Mouse (Mus musculus) heart, embryonic 12.5 days (tissue): ENCODE measurements around the gene Btbd9. TPM values are rescaled to one million over a fixed set of nuclear protein-coding genes. Genes with fewer than 3 reads are reported as not detected.

Experiments used
- ATAC-seq: fragments of 200-750 bp; cut with Nextera tagmentation; 2 replicates; pipeline ENCODE4 v1.8.0; 2017; ENCODE audit warnings: moderate TSS enrichment, moderate library complexity; ENCODE audit not compliant: insufficient number of reproducible peaks, low FRiP score
- H3K27ac ChIP-seq: fragments of 300-500 bp; sonication (generic); 2 replicates; pipeline ENCODE4 v1.5.1; 2016; ENCODE audit warnings: mild to moderate bottlenecking, moderate library complexity; ENCODE audit not compliant: poor library complexity, severe bottlenecking
- H3K27me3 ChIP-seq: fragments of 300-500 bp; sonication (generic); replicated peaks from 2 replicates; pipeline ENCODE4 v1.6.1; 2016; ENCODE audit warnings: mild to moderate bottlenecking, moderate library complexity
- H3K36me3 ChIP-seq: fragments of 300-500 bp; sonication (generic); 2 replicates; pipeline ENCODE4 v1.6.1; 2016; ENCODE audit warnings: mild to moderate bottlenecking, moderate library complexity
- H3K4me1 ChIP-seq: fragments of 300-500 bp; sonication (generic); replicated peaks from 2 replicates; pipeline ENCODE4 v1.6.1; 2016; ENCODE audit warnings: mild to moderate bottlenecking
- H3K4me2 ChIP-seq: fragments of 300-500 bp; sonication (generic); 2 replicates; pipeline ENCODE4 v1.6.1; 2016; ENCODE audit warnings: mild to moderate bottlenecking, moderate library complexity
- H3K4me3 ChIP-seq: fragments of 300-500 bp; sonication (generic); 2 replicates; pipeline ENCODE4 v1.5.1; 2016; ENCODE audit warnings: mild to moderate bottlenecking
- H3K9ac ChIP-seq: fragments of 300-500 bp; sonication (generic); 2 replicates; pipeline ENCODE4 v1.6.1; 2016; ENCODE audit warnings: mild to moderate bottlenecking, moderate library complexity
- H3K9me3 ChIP-seq: fragments of 300-500 bp; sonication (generic); replicated peaks from 2 replicates; pipeline ENCODE4 v1.6.1; 2016; ENCODE audit warnings: mild to moderate bottlenecking, moderate library complexity
- WGBS: fragments of 180-500 bp; shearing (Covaris S2); methylation state at CpG from one replicate; pipeline ENCODE4 v1.1.7; 2016; 5-methylcytosine and 5-hydroxymethylcytosine counted together
- polyA plus RNA-seq: library from polyadenylated mRNA; unstranded; fragments of >200 nt; fragmentation: Nextera tagmentation; extraction: Ambion mirVana; gene quantifications from 2 replicates; pipeline ENCODE4 v1.2.1, GENCODE M21; 2016

Btbd9 gene
- polyA plus RNA-seq, 1 experiment from 2014 or later = 42.0 TPM

GRCm38 (mm10) chr17:30481341-30481740 is 94.9 kb downstream of the Btbd9 start:
- no peaks in the 10 kb centered on the region for H3K27me3 ChIP-seq
- H3K9me3 ChIP-seq = 0 out of 2 replicates have a peak, but pooled peaks cover 4% of the 10 kb centered on the region
- 91% methylated on average over 10 of the region's 10 CpGs for WGBS
- H3K27ac ChIP-seq = no peak overlapping the region
- no peak for ATAC-seq
- H3K36me3 ChIP-seq = peaks cover 8% of the 10 kb centered on the region
- no peak overlapping the region for H3K9ac ChIP-seq
- H3K4me1 ChIP-seq = peaks cover 22% of the 10 kb centered on the region
- no peak overlapping the region for H3K4me2 ChIP-seq
- H3K4me3 ChIP-seq = no peak overlapping the region

GRCm38 (mm10) chr17:30480381-30480780 is 95.9 kb downstream of the Btbd9 start:
- H3K9me3 ChIP-seq = 0 out of 2 replicates have a peak, but pooled peaks cover 4% of the 10 kb centered on the region
- no peak overlapping the region for H3K9ac ChIP-seq
- no peak overlapping the region for H3K4me3 ChIP-seq
- no peaks in the 10 kb centered on the region for H3K27me3 ChIP-seq
- 81% methylated on average over 8 of the region's 8 CpGs for WGBS
- H3K4me1 ChIP-seq = peaks cover 22% of the 10 kb centered on the region
- peaks cover 8% of the 10 kb centered on the region for H3K36me3 ChIP-seq
- H3K27ac ChIP-seq = no peak overlapping the region
- no peak for ATAC-seq
- H3K4me2 ChIP-seq = no peak overlapping the region

DNA sequence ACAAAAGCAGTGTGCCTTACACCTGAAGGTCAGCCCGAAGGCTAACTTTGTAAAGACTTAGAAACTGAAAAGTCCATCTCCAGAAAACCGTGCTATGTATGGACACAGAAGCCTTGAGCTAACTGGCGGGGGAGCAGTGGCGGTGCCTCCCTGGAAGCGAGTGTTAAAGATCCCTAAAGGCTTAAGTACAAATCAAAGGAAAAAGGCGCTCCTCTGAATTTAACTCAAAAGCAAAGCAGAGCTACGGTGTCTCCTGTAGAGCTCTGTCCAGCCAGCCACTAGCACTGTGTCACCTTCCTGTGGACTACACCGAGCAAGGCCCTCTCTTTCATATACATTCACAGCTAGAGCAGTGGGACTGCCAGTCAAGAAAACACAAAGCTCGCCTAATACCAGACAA is 98.1 kb downstream of the Btbd9 start:
- H3K27ac ChIP-seq = no peak overlapping the region
- no peak for ATAC-seq
- H3K4me2 ChIP-seq = no peak overlapping the region
- no peak overlapping the region for H3K9ac ChIP-seq
- WGBS = 72% methylated on average over 9 of the region's 9 CpGs
- H3K36me3 ChIP-seq = no peaks in the 10 kb centered on the region
- H3K4me1 ChIP-seq = peaks cover 23% of the 10 kb centered on the region
- no peaks in the 10 kb centered on the region for H3K27me3 ChIP-seq
- no peak overlapping the region for H3K4me3 ChIP-seq
- H3K9me3 ChIP-seq = no peaks in the 10 kb centered on the region

DNA sequence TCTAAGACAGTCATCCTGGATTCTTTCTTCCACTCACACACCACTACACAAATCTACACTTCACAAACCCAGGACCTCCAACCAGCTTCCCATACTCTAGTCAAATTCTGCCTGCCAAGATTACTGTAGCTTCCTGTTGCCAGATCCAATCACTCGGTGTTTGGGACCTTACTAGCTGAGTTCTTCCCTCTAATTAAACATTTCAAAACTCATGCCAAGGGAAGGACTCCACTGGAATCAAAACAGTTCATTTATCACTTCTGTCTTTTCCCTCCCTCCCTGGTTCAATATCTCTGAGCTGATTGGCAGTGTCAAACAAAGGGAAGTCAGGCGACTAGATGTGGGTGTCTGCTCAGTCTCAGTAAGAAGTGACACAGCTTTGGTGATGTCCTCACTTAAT is 101.7 kb downstream of the Btbd9 start:
- no peaks in the 10 kb centered on the region for H3K9me3 ChIP-seq
- 15% methylated on average over 2 of the region's 2 CpGs for WGBS
- H3K27me3 ChIP-seq = no peaks in the 10 kb centered on the region
- peak overlapping the region; percentile 6; the same call in 1 of the 2 replicates for H3K27ac ChIP-seq
- peaks cover 40% of the 10 kb centered on the region for H3K4me1 ChIP-seq
- 0 out of 2 replicates have a peak, but pooled peaks have one; percentile 22 for ATAC-seq
- no peak overlapping the region for H3K4me3 ChIP-seq
- no peaks in the 10 kb centered on the region for H3K36me3 ChIP-seq
- H3K9ac ChIP-seq = no peak overlapping the region
- H3K4me2 ChIP-seq = no peak overlapping the region

DNA sequence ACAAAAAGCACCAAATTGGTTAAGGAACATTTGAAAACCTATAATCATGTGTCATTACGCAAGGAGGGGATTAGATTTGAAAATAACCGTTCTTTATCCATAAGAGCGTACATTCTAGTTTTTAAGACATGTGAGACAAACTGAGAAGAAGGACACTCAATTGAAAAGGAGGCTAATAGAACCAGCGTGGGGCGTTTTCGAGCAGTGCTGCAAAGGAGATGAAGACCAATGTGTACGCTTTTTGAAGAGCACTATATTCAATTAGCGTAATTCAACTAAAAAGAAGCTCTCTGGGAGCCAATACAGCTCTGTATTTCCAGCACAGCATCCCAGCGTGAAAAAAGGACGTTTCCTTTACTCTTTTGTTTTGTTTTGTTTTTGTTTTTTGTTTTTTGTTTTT is 103.5 kb downstream of the Btbd9 start:
- no peak for ATAC-seq
- 92% methylated on average over 10 of the region's 10 CpGs for WGBS
- H3K4me2 ChIP-seq = no peak overlapping the region
- H3K27ac ChIP-seq = no peak overlapping the region
- H3K4me1 ChIP-seq = peaks cover 48% of the 10 kb centered on the region
- no peak overlapping the region for H3K4me3 ChIP-seq
- no peaks in the 10 kb centered on the region for H3K27me3 ChIP-seq
- no peaks in the 10 kb centered on the region for H3K9me3 ChIP-seq
- no peak overlapping the region for H3K9ac ChIP-seq
- no peaks in the 10 kb centered on the region for H3K36me3 ChIP-seq

- 71% methylated on average over 7 of the region's 7 CpGs for WGBS
- no peak for ATAC-seq
- H3K9ac ChIP-seq = no peak overlapping the region
Observed at GRCm38 (mm10) chr17:30471512-30471911, 104.8 kb downstream of the Btbd9 start.

DNA sequence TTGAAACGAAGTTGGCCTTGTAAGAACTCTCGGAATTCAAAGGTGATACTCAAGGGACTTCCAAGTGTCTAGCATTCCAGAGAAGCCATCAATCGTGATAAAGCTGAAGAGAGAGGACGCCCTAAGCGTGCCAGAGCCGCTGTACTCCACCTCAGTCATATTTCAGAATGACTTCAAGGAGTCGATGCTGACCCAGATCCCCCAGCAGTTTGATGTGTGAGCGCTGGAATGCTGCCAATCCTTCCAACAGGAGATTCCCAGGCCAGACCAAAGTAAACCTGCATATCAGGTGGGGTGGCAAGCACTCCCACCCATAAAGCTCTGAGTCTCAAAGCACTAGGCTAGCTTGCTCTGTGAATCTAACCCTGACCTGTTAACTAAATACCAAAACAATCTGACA is 105.5 kb downstream of the Btbd9 start:
- no peaks in the 10 kb centered on the region for H3K36me3 ChIP-seq
- no peak overlapping the region for H3K4me2 ChIP-seq
- ATAC-seq = no peak
- H3K9me3 ChIP-seq = no peaks in the 10 kb centered on the region
- no peak overlapping the region for H3K4me3 ChIP-seq
- H3K9ac ChIP-seq = no peak overlapping the region
- no peaks in the 10 kb centered on the region for H3K27me3 ChIP-seq
- WGBS = 26% methylated on average over 8 of the region's 8 CpGs
- H3K27ac ChIP-seq = no peak overlapping the region
- H3K4me1 ChIP-seq = peaks cover 48% of the 10 kb centered on the region

More at GRCm38 (mm10) chr17:30471512-30471911, 104.8 kb downstream of the Btbd9 start:
- no peak overlapping the region for H3K4me2 ChIP-seq
- H3K4me1 ChIP-seq = peaks cover 47% of the 10 kb centered on the region
- no peaks in the 10 kb centered on the region for H3K27me3 ChIP-seq
- H3K9me3 ChIP-seq = no peaks in the 10 kb centered on the region
- H3K4me3 ChIP-seq = no peak overlapping the region
- H3K36me3 ChIP-seq = no peaks in the 10 kb centered on the region
- no peak overlapping the region for H3K27ac ChIP-seq

DNA sequence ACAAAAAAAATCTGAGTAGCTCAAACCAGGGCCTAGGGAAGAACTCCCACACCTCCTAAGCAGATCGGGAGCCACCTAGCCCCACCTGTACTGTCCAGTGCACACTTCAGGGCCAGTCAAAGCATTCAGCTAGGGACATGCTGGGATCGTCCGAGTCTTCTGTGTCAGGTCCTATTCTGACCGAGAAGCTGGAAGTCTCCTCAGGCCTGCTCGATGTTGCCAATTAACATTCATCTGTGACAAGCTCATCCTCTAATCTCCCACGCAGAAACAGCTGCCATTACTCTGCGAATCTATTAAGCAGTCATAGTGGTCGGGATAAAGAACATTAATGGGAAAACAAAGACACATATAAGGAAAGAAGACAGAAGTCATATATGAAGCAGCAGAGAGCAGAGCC is 106.0 kb downstream of the Btbd9 start:
- Histone ChIP-seq H3K4me3 (no peak overlapping the region), H3K9ac (no peak overlapping the region), H3K27me3 (no peaks in the 10 kb centered on the region), H3K9me3 (no peaks in the 10 kb centered on the region), H3K27ac (no peak overlapping the region), H3K4me2 (no peak overlapping the region), H3K36me3 (no peaks in the 10 kb centered on the region), H3K4me1 (peaks cover 53% of the 10 kb centered on the region)
- WGBS = 67% methylated on average over 8 of the region's 8 CpGs
- no peak for ATAC-seq

DNA sequence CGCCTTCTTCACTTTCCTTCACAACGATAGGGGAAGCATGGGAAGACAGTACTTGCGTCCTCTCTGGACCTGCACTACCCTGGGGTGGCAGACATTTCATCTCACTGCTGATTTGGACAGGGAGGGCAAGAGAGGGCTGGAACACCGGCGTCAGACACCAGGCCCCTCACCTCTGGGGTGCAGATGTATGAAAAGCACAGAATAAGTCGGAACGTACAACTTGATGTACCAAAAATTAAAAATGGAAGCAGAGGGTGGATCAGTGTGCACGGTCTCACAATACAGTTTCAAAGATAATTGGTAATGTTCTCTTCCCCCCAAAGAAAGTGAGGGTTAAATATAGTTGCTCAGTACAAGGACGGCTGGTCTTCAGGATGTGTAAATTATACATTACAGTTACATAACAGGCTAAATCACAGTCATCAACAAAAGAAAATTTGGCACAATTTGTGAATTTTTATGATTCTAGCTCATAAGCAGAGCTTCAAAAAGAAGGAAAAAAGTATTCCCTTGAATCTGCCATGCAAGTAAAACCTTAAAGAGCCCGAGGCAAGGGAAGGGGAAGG is 106.7 kb downstream of the Btbd9 start:
- Histone ChIP-seq H3K27me3 (no peaks in the 10 kb centered on the region), H3K9ac (no peak overlapping the region), H3K9me3 (no peaks in the 10 kb centered on the region), H3K4me3 (no peak overlapping the region), H3K36me3 (no peaks in the 10 kb centered on the region), H3K4me1 (peaks cover 57% of the 10 kb centered on the region), H3K27ac (no peak overlapping the region), H3K4me2 (no peak overlapping the region)
- 78% methylated on average over 10 of the region's 10 CpGs for WGBS
- no peak for ATAC-seq

- no peak for ATAC-seq
- peaks cover 62% of the 10 kb centered on the region for H3K4me1 ChIP-seq
- no peak overlapping the region for H3K4me3 ChIP-seq
- H3K9ac ChIP-seq = no peak overlapping the region
- H3K9me3 ChIP-seq = no peaks in the 10 kb centered on the region
- no peak overlapping the region for H3K4me2 ChIP-seq
- H3K27me3 ChIP-seq = no peaks in the 10 kb centered on the region
- no peaks in the 10 kb centered on the region for H3K36me3 ChIP-seq
- peak overlapping the region; percentile 57; the same call in 1 of the 2 replicates for H3K27ac ChIP-seq
- 17% methylated on average over 4 of the region's 4 CpGs for WGBS
Observed at GRCm38 (mm10) chr17:30468368-30468767, 107.9 kb downstream of the Btbd9 start.

DNA sequence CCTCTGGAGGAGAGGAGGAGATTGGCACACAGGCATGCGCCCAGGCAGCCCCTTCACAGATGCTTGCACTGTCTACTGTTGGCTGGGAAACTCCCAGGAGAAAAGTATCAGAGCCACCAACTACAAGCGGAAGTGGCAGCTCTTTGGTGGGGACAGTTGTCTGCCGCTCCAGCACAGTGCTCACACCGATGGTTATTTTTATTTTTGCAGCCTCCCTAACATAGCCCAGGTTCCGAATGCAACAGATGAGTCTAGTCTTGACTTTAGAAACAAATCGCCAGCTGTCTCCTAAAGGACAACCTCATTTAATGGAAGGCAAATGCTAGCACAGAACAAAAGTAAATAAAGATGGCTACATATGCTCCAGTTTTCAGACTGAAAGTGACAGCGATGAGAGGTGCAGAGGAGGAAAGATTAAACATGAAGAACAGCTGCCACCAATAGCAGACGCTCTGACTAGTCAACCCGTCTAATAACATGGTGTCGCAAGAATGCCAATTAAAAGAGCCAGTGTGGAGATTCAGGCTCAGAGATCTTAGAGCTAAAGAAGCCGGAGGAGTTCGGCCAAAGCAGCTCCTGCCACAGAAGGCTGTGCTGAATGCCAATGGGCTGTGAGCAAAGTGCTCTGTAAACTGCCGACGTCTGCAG is 108.6 kb downstream of the Btbd9 start:
- Histone ChIP-seq H3K27ac (peak overlapping the region; percentile 57), H3K36me3 (no peaks in the 10 kb centered on the region), H3K9ac (no peak overlapping the region)

More for the DNA sequence above, 108.6 kb downstream of the Btbd9 start:
- Histone ChIP-seq H3K4me2 (peak overlapping the region; percentile 40), H3K27me3 (no peaks in the 10 kb centered on the region), H3K4me3 (no peak overlapping the region), H3K4me1 (peaks cover 69% of the 10 kb centered on the region), H3K9me3 (no peaks in the 10 kb centered on the region)
- 38% methylated on average over 14 of the region's 14 CpGs for WGBS
- no peak for ATAC-seq
